Mouse (Mus musculus) heart, adult 2 months (tissue): Measurements from ENCODE around the gene Pcgf1.

Source experiments
- CTCF ChIP-seq: fragments of 200-600 bp; IDR thresholded peaks from 2 replicates; pipeline ENCODE4 v1.8.1; 2022; ENCODE audit warnings: antibody characterized with exemption, mild to moderate bottlenecking, moderate library complexity
- EP300 ChIP-seq: fragments of 200-500 bp; IDR thresholded peaks from 2 replicates; pipeline ENCODE4 v1.6.1; 2011; ENCODE audit warnings: low read depth, low read length, control low read depth; ENCODE audit not compliant: insufficient read depth

DNA sequence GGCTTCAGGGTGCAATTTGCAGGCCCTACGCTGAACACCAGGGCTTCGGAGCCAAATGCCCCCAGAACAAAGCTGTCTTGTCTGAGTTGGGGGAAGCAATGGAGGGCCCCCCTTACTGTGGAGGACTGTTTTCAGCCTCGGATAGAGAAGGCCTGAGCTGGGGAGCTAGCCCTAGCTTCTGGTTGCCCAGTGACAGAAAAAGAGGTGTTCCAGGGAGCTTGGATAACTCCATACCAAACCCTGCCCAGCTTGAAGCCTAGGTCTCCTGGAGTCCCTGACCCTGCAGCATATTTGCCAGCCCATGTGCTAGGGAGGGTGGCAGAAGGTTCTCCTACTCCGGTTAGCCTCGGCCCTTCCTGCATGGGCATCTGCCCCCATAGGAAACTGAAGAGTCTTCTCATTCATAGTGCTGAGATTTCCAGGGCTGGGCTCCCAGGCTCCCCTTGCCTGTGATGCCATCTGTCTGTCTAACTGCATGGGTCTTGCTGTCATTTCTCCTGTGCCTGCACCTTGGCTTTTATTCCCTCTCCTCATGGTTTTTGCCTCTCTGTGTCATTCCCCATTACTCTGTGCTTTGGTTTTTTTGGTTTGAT lies 43.1 kb upstream of the Pcgf1 start:
- no peak for TF ChIP-seq CTCF
- no peak for TF ChIP-seq EP300
